Mouse (Mus musculus): ENCODE measurements around the gene Mrpl53. TPM values are rescaled to one million over a fixed set of nuclear protein-coding genes. Genes with fewer than 3 reads are reported as not detected.

Gene Mrpl53
- polyA plus RNA-seq, 1 experiment, result 145 TPM

DNA sequence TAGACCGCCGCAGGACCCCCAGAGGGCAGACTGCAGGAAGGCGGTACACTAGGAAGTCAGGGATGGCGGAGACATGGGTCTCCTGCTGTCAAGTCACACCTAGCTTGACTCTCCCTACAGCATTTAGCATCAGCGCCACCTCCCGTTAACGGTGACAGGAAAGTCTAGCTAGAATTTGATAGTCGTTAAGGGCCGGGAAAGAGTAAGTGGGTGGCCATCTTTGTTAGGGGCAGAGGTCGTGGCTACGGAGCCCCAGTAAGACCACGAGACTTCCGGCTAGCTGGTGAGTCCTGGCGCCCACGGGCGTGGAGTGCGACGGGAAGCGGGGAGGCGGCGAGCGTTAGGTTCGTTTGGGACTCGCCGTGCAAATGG, 7.5 kb upstream of the Mrpl53 start, which contains the start of the genes Ccdc142 and Gm42688:
Ccdc142 (plus strand) TSS at position 286 of the 372 bp plus-strand sequence.
Gm42688 (plus strand) TSS at position 302 of the 372 bp plus-strand sequence.
- H3K79me2 ChIP-seq (ENCODE audit: control insufficient read depth, insufficient read depth), result no peaks in the 10 kb centered on the region
- H3K79me3 ChIP-seq (ENCODE audit: low read depth), result no peaks in the 10 kb centered on the region
- H3K27me3 ChIP-seq (ENCODE audit: control insufficient read depth, insufficient read depth, insufficient read length), result no peaks in the 10 kb centered on the region
- no peaks in the 10 kb centered on the region for H3K36me3 ChIP-seq (ENCODE audit: control insufficient read depth, insufficient read depth)
- H3K4me3 ChIP-seq (ENCODE audit: insufficient read depth, poor library complexity, severe bottlenecking), result peak within 1 kb of the TSS; percentile 51
- peak within 1 kb of the TSS; percentile 90 for H3ac ChIP-seq (ENCODE audit: control insufficient read depth, insufficient read length, low read depth)
- TF ChIP-seq MYOG (IDR thresholded peaks at IDR 0.05; ENCODE audit: control insufficient read depth, extremely low read depth, insufficient read length), result no peak
- peak; percentile 49 for TF ChIP-seq USF1 (IDR thresholded peaks at IDR 0.05; ENCODE audit: low read depth)
- peak; percentile 9 for TF ChIP-seq CTCF (IDR thresholded peaks at IDR 0.05; ENCODE audit: control insufficient read depth, insufficient read depth, insufficient read length)
- TF ChIP-seq MYOD1 (IDR thresholded peaks at IDR 0.05; ENCODE audit: control insufficient read depth, insufficient read length, low read depth), result no peak
- no peak for TF ChIP-seq FOSL1 (IDR thresholded peaks at IDR 0.05; ENCODE audit: insufficient read depth, low read length, poor library complexity, severe bottlenecking)
- no peak for TF ChIP-seq CEBPB (IDR thresholded peaks at IDR 0.05; ENCODE audit: low read depth)
- TF ChIP-seq MAX (IDR thresholded peaks at IDR 0.05), result no peak

DNA sequence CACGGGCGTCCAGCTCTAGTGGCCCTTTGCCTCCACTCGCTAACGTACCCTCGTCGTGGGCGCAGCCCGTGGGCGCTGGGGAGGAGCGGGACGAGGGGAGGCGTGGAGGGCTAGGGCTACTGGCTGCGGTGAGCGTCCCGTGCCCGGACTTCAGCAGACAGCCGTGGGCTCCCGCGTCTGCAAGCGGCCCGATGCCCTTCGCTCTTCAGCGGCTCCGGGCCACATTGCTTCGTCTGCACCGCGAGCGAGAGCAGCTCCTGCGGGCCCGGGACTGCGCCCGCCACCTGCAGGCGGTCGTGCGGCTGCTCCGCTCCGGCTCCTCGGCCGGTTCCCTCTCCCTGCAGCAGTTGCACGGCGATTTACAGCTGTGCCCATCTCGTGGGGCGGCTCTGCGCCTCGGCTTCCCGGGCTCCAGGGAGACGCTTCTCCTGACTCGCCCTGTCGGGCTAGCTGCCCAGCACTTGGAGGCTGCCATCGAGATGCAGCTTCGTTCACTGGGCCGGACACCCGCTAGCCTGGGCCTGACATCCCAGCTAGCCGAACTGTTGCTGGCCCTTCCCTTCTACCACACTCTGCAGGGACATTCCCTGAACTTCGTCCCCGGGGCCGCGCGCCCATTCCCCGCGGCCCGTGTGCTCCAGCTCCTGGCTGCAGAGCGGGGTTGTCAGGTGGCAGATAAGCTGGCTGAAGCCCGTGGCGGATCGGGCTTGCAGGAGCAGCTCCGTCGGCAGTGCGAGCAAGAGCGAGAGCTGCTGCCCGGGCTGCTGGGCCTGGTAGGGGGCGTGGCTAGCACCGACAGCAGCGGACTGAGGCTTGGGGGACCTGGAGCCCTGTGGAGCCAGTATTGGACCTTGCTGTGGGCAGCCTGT, 6.9 kb upstream of the Mrpl53 start:
- no peaks in the 10 kb centered on the region for H3K27me3 ChIP-seq (ENCODE audit: control insufficient read depth, insufficient read depth, insufficient read length)
- H3K4me3 ChIP-seq (ENCODE audit: insufficient read depth, poor library complexity, severe bottlenecking), result peak overlapping the region; percentile 51
- H3K36me3 ChIP-seq (ENCODE audit: control insufficient read depth, insufficient read depth), result no peaks in the 10 kb centered on the region
- H3ac ChIP-seq (ENCODE audit: control insufficient read depth, insufficient read length, low read depth), result peak overlapping the region; percentile 90
- no peaks in the 10 kb centered on the region for H3K79me2 ChIP-seq (ENCODE audit: control insufficient read depth, insufficient read depth)
- TF ChIP-seq CTCF (IDR thresholded peaks at IDR 0.05; ENCODE audit: control insufficient read depth, insufficient read depth, insufficient read length) (peak; percentile 62), MYOD1 (IDR thresholded peaks at IDR 0.05; ENCODE audit: control insufficient read depth, insufficient read length, low read depth) (no peak), FOSL1 (IDR thresholded peaks at IDR 0.05; ENCODE audit: insufficient read depth, low read length, poor library complexity, severe bottlenecking) (no peak)
- H3K79me3 ChIP-seq (ENCODE audit: low read depth), result no peaks in the 10 kb centered on the region

DNA sequence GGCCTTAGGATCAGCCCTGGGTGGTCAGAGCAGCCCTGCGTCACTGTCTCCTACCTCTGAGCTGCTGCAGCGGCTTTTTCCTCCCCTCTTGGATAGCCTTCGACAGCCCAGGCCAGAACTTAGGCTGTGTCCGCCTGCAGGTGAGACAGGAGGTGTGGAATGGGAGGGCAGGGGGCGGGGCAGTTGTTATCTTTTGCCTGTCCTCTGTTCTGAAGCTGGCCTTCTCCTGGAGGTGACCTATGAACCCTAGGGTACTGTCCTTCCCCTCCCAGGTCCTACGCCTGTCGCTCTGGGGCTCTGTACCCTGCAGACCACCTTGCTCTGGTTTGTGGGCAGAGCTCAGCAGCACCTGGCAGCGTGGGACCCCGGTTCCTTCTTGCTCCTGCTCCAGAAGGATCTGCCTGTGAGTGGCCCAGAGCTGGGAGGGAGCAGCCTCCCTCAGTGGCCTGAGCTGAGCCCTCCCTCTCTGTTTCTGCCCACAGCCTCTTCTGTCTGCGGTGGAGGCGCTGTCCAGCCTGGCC, 5.7 kb upstream of the Mrpl53 start:
- Histone ChIP-seq H3K79me3 (ENCODE audit: low read depth) (peaks cover under 1% of the 10 kb centered on the region), H3K79me2 (ENCODE audit: control insufficient read depth, insufficient read depth) (peaks cover 4% of the 10 kb centered on the region), H3K27me3 (ENCODE audit: control insufficient read depth, insufficient read depth, insufficient read length) (no peaks in the 10 kb centered on the region), H3K4me3 (ENCODE audit: insufficient read depth, poor library complexity, severe bottlenecking) (no peak overlapping the region), H3ac (ENCODE audit: control insufficient read depth, insufficient read length, low read depth) (no peak overlapping the region), H3K36me3 (ENCODE audit: control insufficient read depth, insufficient read depth) (peaks cover 4% of the 10 kb centered on the region)
- no peak for TF ChIP-seq MYOD1 (IDR thresholded peaks at IDR 0.05; ENCODE audit: control insufficient read depth, insufficient read length, low read depth)
- TF ChIP-seq CEBPB (IDR thresholded peaks at IDR 0.05; ENCODE audit: low read depth), result no peak
- no peak for TF ChIP-seq CTCF (IDR thresholded peaks at IDR 0.05; ENCODE audit: control insufficient read depth, insufficient read depth, insufficient read length)
- TF ChIP-seq MAX (IDR thresholded peaks at IDR 0.05), result no peak
- TF ChIP-seq FOSL1 (IDR thresholded peaks at IDR 0.05; ENCODE audit: insufficient read depth, low read length, poor library complexity, severe bottlenecking), result no peak
- no peak for TF ChIP-seq USF1 (IDR thresholded peaks at IDR 0.05; ENCODE audit: low read depth)

DNA sequence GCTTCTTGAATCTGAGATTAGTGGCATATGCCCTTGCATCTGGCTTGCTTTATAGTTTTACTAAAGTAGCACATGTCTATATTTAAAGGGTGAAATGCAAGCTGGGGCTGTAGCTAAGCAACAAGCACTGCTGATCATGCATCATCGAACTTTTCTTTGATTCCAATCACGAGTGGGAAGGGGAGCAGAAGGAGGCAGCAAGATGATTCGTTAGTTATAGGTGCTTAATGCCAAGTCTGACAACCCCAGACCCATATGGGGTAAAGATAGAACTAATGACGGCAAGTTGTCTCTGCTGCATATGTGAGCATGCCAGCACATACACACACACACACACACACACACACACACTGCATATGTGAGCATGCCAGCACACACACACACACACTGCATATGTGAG, 4.7 kb upstream of the Mrpl53 start:
- peaks cover 3% of the 10 kb centered on the region for H3K79me3 ChIP-seq (ENCODE audit: low read depth)
- no peak overlapping the region for H3ac ChIP-seq (ENCODE audit: control insufficient read depth, insufficient read length, low read depth)
- peaks cover 4% of the 10 kb centered on the region for H3K36me3 ChIP-seq (ENCODE audit: control insufficient read depth, insufficient read depth)
- TF ChIP-seq MAX (IDR thresholded peaks at IDR 0.05) (no peak), CEBPB (IDR thresholded peaks at IDR 0.05; ENCODE audit: low read depth) (no peak), MYOG (IDR thresholded peaks at IDR 0.05; ENCODE audit: control insufficient read depth, extremely low read depth, insufficient read length) (no peak), USF1 (IDR thresholded peaks at IDR 0.05; ENCODE audit: low read depth) (no peak), CTCF (IDR thresholded peaks at IDR 0.05; ENCODE audit: control insufficient read depth, insufficient read depth, insufficient read length) (no peak), MYOD1 (IDR thresholded peaks at IDR 0.05; ENCODE audit: control insufficient read depth, insufficient read length, low read depth) (no peak), FOSL1 (IDR thresholded peaks at IDR 0.05; ENCODE audit: insufficient read depth, low read length, poor library complexity, severe bottlenecking) (no peak)
- no peaks in the 10 kb centered on the region for H3K27me3 ChIP-seq (ENCODE audit: control insufficient read depth, insufficient read depth, insufficient read length)
- peaks cover 14% of the 10 kb centered on the region for H3K79me2 ChIP-seq (ENCODE audit: control insufficient read depth, insufficient read depth)
- H3K4me3 ChIP-seq (ENCODE audit: insufficient read depth, poor library complexity, severe bottlenecking), result no peak overlapping the region

DNA sequence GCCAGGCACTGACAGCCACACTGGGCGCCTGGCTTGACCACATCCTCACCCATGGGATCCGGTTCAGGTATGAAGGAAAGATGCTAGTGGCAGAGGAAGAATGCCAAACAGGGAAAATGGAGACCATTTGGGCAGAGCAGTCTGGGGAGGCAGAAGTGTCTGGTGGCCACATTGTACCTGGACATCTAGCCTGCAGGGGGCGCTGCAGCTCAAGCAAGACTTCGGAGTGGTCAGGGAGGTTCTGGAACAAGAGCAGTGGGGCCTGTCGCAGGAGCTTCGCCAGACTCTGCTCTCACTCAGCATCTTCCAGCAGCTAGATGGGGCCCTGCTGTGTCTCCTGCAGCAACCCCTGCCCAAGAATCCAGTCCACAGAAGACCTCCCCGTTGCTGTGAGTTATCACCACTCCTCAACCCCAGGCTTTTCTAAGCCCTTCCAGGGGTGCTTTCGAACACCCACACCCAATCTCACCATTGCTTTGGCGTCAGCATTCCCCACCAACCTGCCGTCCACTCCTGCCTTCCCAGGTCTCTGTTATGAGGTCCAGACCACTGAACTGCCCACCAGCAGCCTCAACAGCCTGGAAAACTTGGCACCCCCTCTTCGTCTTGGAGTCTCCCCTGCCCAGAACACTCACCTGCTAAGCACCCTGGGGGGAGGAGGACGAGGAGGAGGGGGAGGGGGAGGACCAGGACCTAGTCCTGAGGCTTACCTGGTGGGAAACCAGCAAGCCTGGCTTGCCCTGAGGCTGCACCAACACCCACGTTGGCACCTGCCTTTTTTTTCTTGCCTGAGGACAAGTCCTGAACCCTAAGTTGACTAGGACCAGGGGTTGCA, 1.1 kb upstream of the Mrpl53 start:
- Histone ChIP-seq H3ac (ENCODE audit: control insufficient read depth, insufficient read length, low read depth) (peak overlapping the region; percentile 24), H3K4me3 (ENCODE audit: insufficient read depth, poor library complexity, severe bottlenecking) (peak overlapping the region; percentile 92), H3K79me3 (ENCODE audit: low read depth) (peaks cover 13% of the 10 kb centered on the region)

More for the DNA sequence above, 1.1 kb upstream of the Mrpl53 start:
- H3K36me3 ChIP-seq (ENCODE audit: control insufficient read depth, insufficient read depth), result peaks cover 20% of the 10 kb centered on the region
- no peaks in the 10 kb centered on the region for H3K27me3 ChIP-seq (ENCODE audit: control insufficient read depth, insufficient read depth, insufficient read length)
- H3K79me2 ChIP-seq (ENCODE audit: control insufficient read depth, insufficient read depth), result peaks cover 34% of the 10 kb centered on the region
- no peak for TF ChIP-seq CEBPB (IDR thresholded peaks at IDR 0.05; ENCODE audit: low read depth)
- TF ChIP-seq CTCF (IDR thresholded peaks at IDR 0.05; ENCODE audit: control insufficient read depth, insufficient read depth, insufficient read length), result peak; percentile 83

Data from C2C12 (cell line).